22 mouse cellular contexts compared by ENCODE assay signal in the genomic region with DNA sequence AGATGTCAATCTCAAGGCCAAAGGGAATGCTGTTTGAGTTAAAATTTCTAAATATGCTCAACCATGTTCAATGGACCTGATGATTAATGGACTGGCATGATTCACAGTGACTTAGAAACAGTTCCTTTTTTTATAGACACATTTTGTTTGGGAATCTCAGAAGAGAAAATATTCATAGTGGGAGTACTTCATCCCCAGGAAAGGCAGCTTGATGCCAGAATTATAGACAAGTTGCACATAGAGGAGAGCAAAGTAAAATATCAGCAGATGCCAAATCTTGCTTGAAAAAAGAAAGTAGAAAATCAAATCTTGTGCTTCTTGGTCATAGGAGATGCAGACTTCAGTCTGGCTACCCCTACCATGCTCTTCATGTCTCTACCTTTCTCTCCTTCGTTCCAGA. TPM values are rescaled to one million over a fixed set of nuclear protein-coding genes. Genes with fewer than 3 reads are reported as not detected.
DNase-seq lines count a peak whose midpoint lies in the region; TF ChIP-seq lines count a peak whose summit lies in the region.
"Had no signal": no experiment of that assay in that cellular context is flagged by ENCODE, and none has a peak within 500 bp of the region (broad histone marks: within the 10 kb centered on the region; RNA-seq: fewer than 3 reads in every experiment).

No protein-coding gene starts in this region.

- no peak for TF ChIP-seq CTCF in layer of hippocampus, adult 2 months (conservative IDR thresholded peaks at IDR 0.05)
- TF ChIP-seq CTCF in cortical plate, adult 2 months (IDR thresholded peaks at IDR 0.05; ENCODE audit: extremely low read depth, insufficient read depth, low read length) = no peak

- H3K4me3 ChIP-seq in layer of hippocampus, adult 2 months = no peak overlapping the region
- H3K4me3 ChIP-seq in cortical plate, adult 2 months (ENCODE audit: insufficient read depth, low read length) = no peak overlapping the region
- H3K4me3 ChIP-seq: embryonic facial prominence, embryonic 13.5 days; embryonic facial prominence, embryonic 15.5 days; erythroblast, embryonic 14.5 days; forebrain, embryonic 10.5 days; forebrain, embryonic 12.5 days had no signal

- no peak for TF ChIP-seq POLR2A in cortical plate, adult 2 months (IDR thresholded peaks at IDR 0.05; ENCODE audit: extremely low read depth, insufficient read depth, low read length)

- peak in 1 of 2 experiments; percentile 23 for DNase-seq in layer of hippocampus, adult 2 months (ENCODE audit: low spot score in 2 of 2)
- no peak for DNase-seq in layer of hippocampus, postnatal 36 days
- peak; percentile 8 for DNase-seq in right cerebral cortex, adult 18-20 months
- DNase-seq in right cerebral cortex, postnatal 14 days = no peak
- DNase-seq in heart, adult 9 months (ENCODE audit: low spot score in 2 of 2) = no peak
- DNase-seq in retina, postnatal 1 day = no peak
- DNase-seq: adrenal gland, adult 2 months; adrenal gland, postnatal 10 days; adrenal gland, postnatal 25 days; cerebellum, adult 11-12 months; cerebellum, adult 2 months; cerebellum, adult 9-10 months; cerebellum, postnatal 10 days; cerebellum, postnatal 25 days; embryo, embryonic 11 days had no signal

- peaks cover 4% of the 10 kb centered on the region; the same call in 1 of the 2 replicates for H3K4me1 ChIP-seq in cortical plate, adult 2 months (ENCODE audit: control insufficient read depth, insufficient read depth, low read length)
- H3K4me1 ChIP-seq: embryonic facial prominence, embryonic 13.5 days; embryonic facial prominence, embryonic 15.5 days; forebrain, embryonic 12.5 days had no signal

- H3K27ac ChIP-seq in layer of hippocampus, adult 2 months = peak overlapping the region; percentile 36; the same call in 1 of the 2 replicates
- peak overlapping the region; percentile 39; the same call in 1 of the 2 replicates for H3K27ac ChIP-seq in cortical plate, adult 2 months (ENCODE audit: insufficient read depth, low read length)
- H3K27ac ChIP-seq: embryonic facial prominence, embryonic 13.5 days; embryonic facial prominence, embryonic 15.5 days; forebrain, embryonic 10.5 days; forebrain, embryonic 12.5 days had no signal

RNA-seq across cellular contexts. Expression of a gene that starts 25.2 kb away (rescaled TPM):
- 10 to 100 TPM; 14.7 to 18.3 TPM for total RNA-seq in layer of hippocampus, adult 2 months (2021)
- total RNA-seq in layer of hippocampus, postnatal 36 days (2021) = 10 to 100 TPM; 16.6 to 18.5 TPM
- 15.6 and 17.5 TPM in 2 replicates for polyA plus RNA-seq in cortical plate, adult 2 months (2012; rRNA removed)
- total RNA-seq: MEL had no signal
- polyA plus RNA-seq: erythroblast, embryonic 14.5 days had no signal
